Mouse (Mus musculus): ENCODE measurements around the gene Fbxo3.
"Not testable (repeated sequence)": the region's sequence is repeated elsewhere in the genome, so short reads cannot be mapped to it uniquely, and the experiment has no call there.

DNA sequence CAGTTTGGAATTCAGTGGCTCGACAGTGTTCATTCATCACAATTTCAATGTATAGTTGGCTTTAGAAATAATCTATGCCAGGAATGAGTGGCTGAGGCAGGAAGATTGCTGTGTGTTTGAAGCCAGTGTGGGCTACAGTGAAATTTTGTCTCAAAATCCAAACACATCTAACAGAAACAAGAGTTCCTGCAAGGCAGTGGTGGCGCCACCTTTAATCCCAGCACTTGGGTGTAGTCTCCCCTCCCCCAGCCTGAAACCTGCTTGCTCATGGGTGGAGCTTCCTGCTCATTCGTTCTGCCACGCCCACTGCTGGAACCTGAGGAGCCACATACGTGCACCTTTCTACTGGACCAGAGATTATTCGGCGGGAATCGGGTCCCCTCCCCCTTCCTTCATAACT lies 39.9 kb upstream of the Fbxo3 start:
- TF ChIP-seq MAFK (IDR thresholded peaks at IDR 0.05; ENCODE audit: insufficient read depth, low read depth, low read length); HCFC1 (IDR thresholded peaks at IDR 0.05; ENCODE audit: borderline replicate concordance, insufficient read depth, low read length): not testable (repeated sequence)

Measured in ES-E14 (cell line).